Mouse (Mus musculus): ENCODE results near the gene Kcnf1. TPM values are rescaled to one million over a fixed set of nuclear protein-coding genes. Genes with fewer than 3 reads are reported as not detected.

Gene Kcnf1
- polyA plus RNA-seq, 1 experiment = not detected

DNA sequence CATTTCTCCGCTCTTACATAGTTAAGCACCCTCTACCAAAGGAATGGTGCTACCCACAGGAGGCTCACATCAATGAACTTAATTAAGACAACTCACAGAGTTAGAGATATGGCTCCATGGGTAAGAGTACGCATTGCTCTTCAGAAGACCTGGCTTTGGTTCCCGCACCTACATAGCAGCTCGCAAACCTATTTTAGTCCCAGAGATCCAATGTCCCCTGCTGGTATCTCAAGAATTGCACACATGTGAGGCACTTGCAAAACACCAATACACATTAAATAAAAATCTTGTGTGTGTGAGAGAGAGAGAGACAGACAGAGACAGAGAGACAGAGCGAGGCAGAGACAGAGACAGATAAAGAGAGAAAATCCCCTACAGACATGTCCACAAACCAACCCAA is 21.9 kb upstream of the Kcnf1 start:
- TF ChIP-seq GATA1 (IDR thresholded peaks at IDR 0.05; ENCODE audit: low read length) = no peak
- no peak for TF ChIP-seq TAL1 (IDR thresholded peaks at IDR 0.05; ENCODE audit: low read length)
- Histone ChIP-seq H3K4me1 (ENCODE audit: control insufficient read depth) (no peaks in the 10 kb centered on the region), H3K36me3 (ENCODE audit: control insufficient read depth) (no peaks in the 10 kb centered on the region), H3K4me3 (replicated peaks) (no peak overlapping the region), H3K9me3 (ENCODE audit: control insufficient read depth, low read length) (no peaks in the 10 kb centered on the region), H3K27me3 (ENCODE audit: control insufficient read depth) (no peaks in the 10 kb centered on the region)

- no peaks in the 10 kb centered on the region for H3K4me1 ChIP-seq (ENCODE audit: control insufficient read depth)
- H3K36me3 ChIP-seq (ENCODE audit: control insufficient read depth) = no peaks in the 10 kb centered on the region
- no peak overlapping the region for H3K4me3 ChIP-seq (replicated peaks)
- H3K27me3 ChIP-seq (ENCODE audit: control insufficient read depth) = no peaks in the 10 kb centered on the region
- TF ChIP-seq TAL1 (IDR thresholded peaks at IDR 0.05; ENCODE audit: low read length) = no peak
- no peak for TF ChIP-seq GATA1 (IDR thresholded peaks at IDR 0.05; ENCODE audit: low read length)
- 0 out of 2 replicates have a peak, but pooled peaks cover 2% of the 10 kb centered on the region for H3K9me3 ChIP-seq (ENCODE audit: control insufficient read depth, low read length)
Measured at GRCm38 (mm10) chr12:17194140-17194539, 17.5 kb upstream of the Kcnf1 start.

DNA sequence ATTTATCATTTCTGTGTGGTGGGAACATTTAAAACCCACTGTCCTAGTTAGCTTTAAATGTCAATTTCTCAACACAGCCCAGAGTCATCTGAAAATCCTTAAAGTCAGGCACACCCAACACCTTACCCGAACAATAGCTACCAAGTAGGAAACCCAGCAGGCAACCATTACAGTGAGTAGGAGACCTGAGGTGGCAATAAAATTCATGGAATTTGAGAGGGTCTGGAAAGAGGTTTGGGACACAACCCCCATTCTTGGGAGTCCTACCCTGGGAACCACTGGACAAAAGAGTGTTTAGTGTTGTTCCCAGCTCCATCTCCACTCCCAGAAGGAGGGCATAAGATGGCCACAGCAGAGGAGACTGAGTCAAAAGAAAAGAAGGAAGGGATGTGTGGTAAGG is 16.6 kb upstream of the Kcnf1 start:
- H3K4me1 ChIP-seq (ENCODE audit: control insufficient read depth) = no peaks in the 10 kb centered on the region
- TF ChIP-seq TAL1 (IDR thresholded peaks at IDR 0.05; ENCODE audit: low read length) = no peak
- no peak for TF ChIP-seq GATA1 (IDR thresholded peaks at IDR 0.05; ENCODE audit: low read length)
- H3K27me3 ChIP-seq (ENCODE audit: control insufficient read depth) = no peaks in the 10 kb centered on the region
- H3K9me3 ChIP-seq (ENCODE audit: control insufficient read depth, low read length) = 0 out of 2 replicates have a peak, but pooled peaks cover 2% of the 10 kb centered on the region
- H3K4me3 ChIP-seq (replicated peaks) = no peak overlapping the region
- no peaks in the 10 kb centered on the region for H3K36me3 ChIP-seq (ENCODE audit: control insufficient read depth)

GRCm38 (mm10) chr12:17192887-17193286 is 16.2 kb upstream of the Kcnf1 start:
- Histone ChIP-seq H3K27me3 (ENCODE audit: control insufficient read depth) (no peaks in the 10 kb centered on the region), H3K36me3 (ENCODE audit: control insufficient read depth) (no peaks in the 10 kb centered on the region), H3K4me1 (ENCODE audit: control insufficient read depth) (no peaks in the 10 kb centered on the region), H3K4me3 (replicated peaks) (no peak overlapping the region), H3K9me3 (ENCODE audit: control insufficient read depth, low read length) (0 out of 2 replicates have a peak, but pooled peaks cover 2% of the 10 kb centered on the region)
- no peak for TF ChIP-seq GATA1 (IDR thresholded peaks at IDR 0.05; ENCODE audit: low read length)
- TF ChIP-seq TAL1 (IDR thresholded peaks at IDR 0.05; ENCODE audit: low read length) = no peak

DNA sequence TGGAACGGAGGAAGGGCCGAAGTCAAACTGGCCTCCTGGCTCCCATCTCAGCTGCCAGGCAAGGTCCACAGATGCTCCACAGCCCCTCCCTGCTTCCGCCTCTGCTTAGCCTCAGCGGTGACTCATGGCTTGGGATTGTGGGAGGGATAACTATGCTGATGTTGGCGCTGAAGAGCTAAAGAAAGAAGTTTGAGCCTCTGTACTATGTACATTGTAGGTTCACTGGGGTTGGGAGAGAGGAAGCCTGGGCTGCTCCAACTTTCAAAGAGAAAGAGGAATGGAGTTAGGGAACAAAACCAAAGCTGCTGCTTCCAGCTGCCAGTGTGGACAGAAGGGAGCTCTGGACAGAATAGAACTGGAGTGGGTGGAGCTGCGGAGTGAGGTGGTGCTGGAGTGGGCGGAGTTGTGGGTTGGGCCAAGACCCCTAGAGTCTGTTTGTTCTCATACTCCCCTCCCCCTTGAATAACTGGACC is 7.7 kb upstream of the Kcnf1 start:
- Histone ChIP-seq H3K9me3 (ENCODE audit: control insufficient read depth, low read length) (peaks cover 8% of the 10 kb centered on the region), H3K27me3 (ENCODE audit: control insufficient read depth) (no peaks in the 10 kb centered on the region), H3K36me3 (ENCODE audit: control insufficient read depth) (no peaks in the 10 kb centered on the region), H3K4me3 (replicated peaks) (no peak overlapping the region), H3K4me1 (ENCODE audit: control insufficient read depth) (no peaks in the 10 kb centered on the region)
- TF ChIP-seq TAL1 (IDR thresholded peaks at IDR 0.05; ENCODE audit: low read length) = no peak
- no peak for TF ChIP-seq GATA1 (IDR thresholded peaks at IDR 0.05; ENCODE audit: low read length)

GRCm38 (mm10) chr12:17183788-17184187 is 7.1 kb upstream of the Kcnf1 start:
- peaks cover 8% of the 10 kb centered on the region for H3K9me3 ChIP-seq (ENCODE audit: control insufficient read depth, low read length)
- no peaks in the 10 kb centered on the region for H3K27me3 ChIP-seq (ENCODE audit: control insufficient read depth)
- TF ChIP-seq GATA1 (IDR thresholded peaks at IDR 0.05; ENCODE audit: low read length) (no peak), TAL1 (IDR thresholded peaks at IDR 0.05; ENCODE audit: low read length) (no peak)
- H3K36me3 ChIP-seq (ENCODE audit: control insufficient read depth) = no peaks in the 10 kb centered on the region
- no peak overlapping the region for H3K4me3 ChIP-seq (replicated peaks)
- no peaks in the 10 kb centered on the region for H3K4me1 ChIP-seq (ENCODE audit: control insufficient read depth)

GRCm38 (mm10) chr12:17176041-17176756 is 489 bp downstream of the Kcnf1 start:
- H3K4me1 ChIP-seq (ENCODE audit: control insufficient read depth) = no peaks in the 10 kb centered on the region
- TF ChIP-seq TAL1 (IDR thresholded peaks at IDR 0.05; ENCODE audit: low read length) = no peak
- no peak for TF ChIP-seq GATA1 (IDR thresholded peaks at IDR 0.05; ENCODE audit: low read length)

DNA sequence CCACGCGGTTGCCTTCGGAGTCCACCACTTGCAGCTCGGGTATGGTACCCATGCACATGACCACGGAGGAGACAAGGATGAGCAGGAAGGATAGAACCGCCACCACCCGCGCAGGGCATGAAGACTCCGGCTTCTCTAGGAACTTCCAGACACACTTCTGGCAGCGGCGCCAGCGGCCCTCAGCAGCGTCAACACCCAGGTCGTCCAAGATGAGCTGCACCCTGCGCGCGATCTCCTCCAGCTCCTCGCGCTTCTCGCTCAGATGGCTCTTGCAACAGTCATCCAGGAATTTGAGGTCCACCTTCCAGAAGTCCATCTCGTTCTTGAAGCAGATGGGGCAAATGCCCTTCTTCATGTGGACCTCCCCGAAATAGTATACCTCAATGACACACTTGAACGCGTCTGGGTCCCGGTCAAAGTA is 1.1 kb downstream of the Kcnf1 start:
- H3K9me3 ChIP-seq (ENCODE audit: control insufficient read depth, low read length) = no peaks in the 10 kb centered on the region
- H3K27me3 ChIP-seq (ENCODE audit: control insufficient read depth) = peaks cover 30% of the 10 kb centered on the region
- TF ChIP-seq GATA1 (IDR thresholded peaks at IDR 0.05; ENCODE audit: low read length) = no peak
- no peak for TF ChIP-seq TAL1 (IDR thresholded peaks at IDR 0.05; ENCODE audit: low read length)
- H3K36me3 ChIP-seq (ENCODE audit: control insufficient read depth) = no peaks in the 10 kb centered on the region
- H3K4me3 ChIP-seq (replicated peaks) = no peak overlapping the region
- H3K4me1 ChIP-seq (ENCODE audit: control insufficient read depth) = no peaks in the 10 kb centered on the region

More at GRCm38 (mm10) chr12:17176041-17176756, 489 bp downstream of the Kcnf1 start:
- Histone ChIP-seq H3K36me3 (ENCODE audit: control insufficient read depth) (no peaks in the 10 kb centered on the region), H3K9me3 (ENCODE audit: control insufficient read depth, low read length) (no peaks in the 10 kb centered on the region), H3K4me3 (replicated peaks) (no peak overlapping the region), H3K27me3 (ENCODE audit: control insufficient read depth) (peaks cover 30% of the 10 kb centered on the region)

DNA sequence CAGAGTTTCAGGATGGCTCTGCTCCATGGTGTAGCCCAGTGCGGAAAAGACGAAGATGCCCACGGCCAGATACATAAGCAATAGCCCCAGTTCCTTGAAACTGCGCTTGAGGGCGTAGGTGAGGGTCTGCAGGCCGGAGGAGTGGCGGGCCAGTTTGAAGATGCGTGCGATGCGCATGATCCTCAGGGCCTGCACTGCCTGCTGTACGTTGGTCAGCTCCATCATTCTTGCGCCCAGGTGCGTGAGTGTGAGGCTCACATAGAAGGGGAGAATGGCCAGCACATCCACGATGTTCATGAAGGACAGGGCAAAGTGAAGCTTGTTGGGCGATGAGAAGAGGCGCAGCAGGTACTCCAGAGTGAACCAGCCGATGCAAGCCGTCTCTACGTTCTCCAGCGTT is 1.6 kb downstream of the Kcnf1 start:
- TF ChIP-seq GATA1 (IDR thresholded peaks at IDR 0.05; ENCODE audit: low read length) = no peak
- TF ChIP-seq TAL1 (IDR thresholded peaks at IDR 0.05; ENCODE audit: low read length) = no peak
- Histone ChIP-seq H3K4me3 (replicated peaks) (no peak overlapping the region), H3K36me3 (ENCODE audit: control insufficient read depth) (no peaks in the 10 kb centered on the region), H3K27me3 (ENCODE audit: control insufficient read depth) (peaks cover 30% of the 10 kb centered on the region), H3K4me1 (ENCODE audit: control insufficient read depth) (no peaks in the 10 kb centered on the region), H3K9me3 (ENCODE audit: control insufficient read depth, low read length) (no peaks in the 10 kb centered on the region)
